Mouse (Mus musculus): ENCODE measurements around the gene Psd4.

GRCm38 (mm10) chr2:24359347-24359746 lies 8.0 kb upstream of the Psd4 start:
- TF ChIP-seq CTCF (conservative IDR thresholded peaks at IDR 0.05; ENCODE audit: low read length) (no peak), POU5F1 (IDR thresholded peaks at IDR 0.05; ENCODE audit: borderline replicate concordance, low read length) (no peak)

Measured in E14TG2a.4 (cell line).